Comparison of ENCODE assay signal across 8 mouse cellular contexts in the genomic region with DNA sequence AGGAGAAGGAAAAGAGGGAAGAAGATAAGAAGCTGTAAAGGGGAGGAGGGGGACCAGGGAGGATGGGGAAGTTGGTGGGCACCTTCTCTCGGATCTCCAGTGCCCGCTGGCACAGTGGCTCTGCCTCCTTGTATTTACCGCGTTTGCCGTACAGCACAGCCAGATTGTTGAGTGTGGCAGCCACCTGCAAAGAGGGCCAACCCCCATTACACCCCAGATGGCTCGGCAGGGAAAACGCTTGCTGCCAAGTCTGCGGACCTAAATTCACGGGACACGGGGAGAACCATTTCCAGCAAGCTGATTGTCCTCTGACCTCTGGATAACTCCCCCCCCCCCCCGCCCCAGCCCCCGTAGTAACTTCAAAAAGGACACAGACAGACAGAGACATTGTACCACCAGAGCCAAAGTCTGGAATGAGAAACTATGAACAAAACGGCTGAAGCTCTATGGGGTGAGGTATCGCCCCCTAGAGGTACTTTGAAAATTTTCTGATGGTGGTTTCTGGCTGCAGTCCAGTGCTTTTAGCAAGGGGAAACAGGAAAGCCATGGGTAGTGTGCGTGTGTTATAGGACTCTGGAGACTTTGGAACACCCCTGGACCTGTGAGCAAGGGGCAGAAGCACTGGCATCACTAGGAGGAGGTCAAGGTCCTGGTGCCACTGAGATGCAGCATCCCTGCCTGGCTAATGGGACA. TPM values are rescaled to one million over a fixed set of nuclear protein-coding genes. Genes with fewer than 3 reads are reported as not detected.
DNase-seq lines count a peak whose midpoint lies in the region; ATAC-seq and TF ChIP-seq lines count a peak whose summit lies in the region.

No protein-coding gene starts in this region.

- H3K9ac ChIP-seq in forebrain, embryonic 13.5 days, result peak overlapping the region; percentile 37; the same call in 1 of the 2 replicates
- no peak overlapping the region for H3K9ac ChIP-seq in lung, embryonic 15.5 days

- H3K4me1 ChIP-seq in bone marrow macrophage, adult 2 months (ENCODE audit: control insufficient read depth, insufficient read depth, low read length), result peaks cover 30% of the 10 kb centered on the region
- H3K4me1 ChIP-seq in forebrain, embryonic 13.5 days, result peaks cover 18% of the 10 kb centered on the region
- H3K4me1 ChIP-seq in lung, embryonic 15.5 days, result peaks cover 10% of the 10 kb centered on the region

- ATAC-seq in forebrain, embryonic 13.5 days, result peak; percentile 77
- ATAC-seq in lung, embryonic 15.5 days (ENCODE audit: borderline replicate concordance, extremely low read depth, low FRiP score, low TSS enrichment), result no peak

- no peak overlapping the region for H3K27ac ChIP-seq in bone marrow macrophage, adult 2 months (ENCODE audit: insufficient read depth, low read depth, low read length)
- peak overlapping the region; percentile 63 for H3K27ac ChIP-seq in forebrain, embryonic 13.5 days
- 0 out of 2 replicates have a peak overlapping the region, but pooled peaks have one; percentile 6 for H3K27ac ChIP-seq in lung, embryonic 15.5 days

- H3K36me3 ChIP-seq in forebrain, embryonic 13.5 days (ENCODE audit: poor library complexity, severe bottlenecking), result peaks cover 77% of the 10 kb centered on the region
- H3K36me3 ChIP-seq in lung, embryonic 15.5 days, result peaks cover 20% of the 10 kb centered on the region; the same call in 1 of the 2 replicates

- WGBS in forebrain, embryonic 13.5 days, result 14% methylated on average over 15 of the region's 15 CpGs
- 16% methylated on average over 15 of the region's 15 CpGs for WGBS in lung, embryonic 15.5 days

- 0 out of 2 replicates have a peak overlapping the region, but pooled peaks have one; percentile 14 for H3K4me3 ChIP-seq in bone marrow macrophage, adult 2 months (ENCODE audit: insufficient read depth, low read length)
- H3K4me3 ChIP-seq in forebrain, embryonic 13.5 days, result no peak overlapping the region
- H3K4me3 ChIP-seq in lung, embryonic 15.5 days, result no peak overlapping the region; the same call in 1 of the 2 replicates

- no peak for TF ChIP-seq POLR2A in bone marrow macrophage, adult 2 months (IDR thresholded peaks at IDR 0.05; ENCODE audit: borderline replicate concordance, low read depth, low read length)

- peak overlapping the region; percentile 37 for H3K4me2 ChIP-seq in forebrain, embryonic 13.5 days
- peak overlapping the region; percentile 41 for H3K4me2 ChIP-seq in lung, embryonic 15.5 days

- intact Hi-C loops in heart, postnatal 25 days (cut with DNase I), result loop anchor here (2.0 to 5.0 kb wide), 2 partner anchors 35 to 112 kb away; no protein-coding TSS in a partner anchor

- H3K27me3 ChIP-seq in forebrain, embryonic 13.5 days, result no peaks in the 10 kb centered on the region
- no peaks in the 10 kb centered on the region for H3K27me3 ChIP-seq in lung, embryonic 15.5 days

- no peaks in the 10 kb centered on the region for H3K9me3 ChIP-seq in forebrain, embryonic 13.5 days (replicated peaks)
- no peaks in the 10 kb centered on the region for H3K9me3 ChIP-seq in lung, embryonic 15.5 days

- TF ChIP-seq CTCF in bone marrow macrophage, adult 2 months (IDR thresholded peaks at IDR 0.05; ENCODE audit: low read depth, low read length), result no peak

- peak; percentile 96 for DNase-seq in heart, adult 11 months
- no peak for DNase-seq in heart, postnatal 25 days (ENCODE audit: low spot score)
- DNase-seq in heart, postnatal 4 days, result peak; percentile 81
- peak; percentile 53 to 87 for DNase-seq in layer of hippocampus, adult 18-20 months (ENCODE audit: low spot score in 2 of 2)
- peak; percentile 88 for DNase-seq in retina, embryonic 14.5 days (ENCODE audit: low spot score)

RNA-seq across cellular contexts. Expression of a gene that starts 7.7 kb away (rescaled TPM):
- total RNA-seq in heart, postnatal 25 days (2021), result 1 to 10 TPM; 3.3 to 4.1 TPM
- polyA plus RNA-seq in bone marrow macrophage, adult 2 months (2012; ENCODE audit: insufficient read depth, insufficient read length, missing spikeins), result 0.43 and 0.56 TPM in 2 replicates
- polyA plus RNA-seq in forebrain, embryonic 13.5 days (2015; fragmentation: Nextera tagmentation; extraction: Ambion mirVana), result 32.5 and 35.3 TPM in 2 replicates
- 10 to 100 TPM; 34.8 to 36.2 TPM for total RNA-seq in heart, postnatal 4 days (2021)
- total RNA-seq in layer of hippocampus, adult 18-20 months (2021), result 1 to 10 TPM; 8.0 to 9.0 TPM
- 134 and 142 TPM in 2 replicates for polyA plus RNA-seq in lung, embryonic 15.5 days (2015; fragmentation: Nextera tagmentation; extraction: Ambion mirVana)

RNA-seq across cellular contexts. Expression of a gene that starts 8.8 kb away (rescaled TPM):
- 10 to 100 TPM; 26.3 to 27.1 TPM for total RNA-seq in heart, postnatal 25 days (2021)
- 45.3 and 48.8 TPM in 2 replicates for polyA plus RNA-seq in bone marrow macrophage, adult 2 months (2012; ENCODE audit: insufficient read depth, insufficient read length, missing spikeins)
- 44.3 and 47.7 TPM in 2 replicates for polyA plus RNA-seq in forebrain, embryonic 13.5 days (2015; fragmentation: Nextera tagmentation; extraction: Ambion mirVana)
- 10 to 100 TPM; 18.9 TPM for total RNA-seq in heart, postnatal 4 days (2021)
- 10 to 100 TPM; 22.4 to 22.6 TPM for total RNA-seq in layer of hippocampus, adult 18-20 months (2021)
- polyA plus RNA-seq in lung, embryonic 15.5 days (2015; fragmentation: Nextera tagmentation; extraction: Ambion mirVana), result 24.9 and 25.8 TPM in 2 replicates

RNA-seq across cellular contexts. Expression of a gene that starts 9.1 kb away (rescaled TPM):
- 100 to 1,000 TPM; 125 to 132 TPM for total RNA-seq in heart, postnatal 25 days (2021)
- polyA plus RNA-seq in bone marrow macrophage, adult 2 months (2012; ENCODE audit: insufficient read depth, insufficient read length, missing spikeins), result 38.2 and 39.9 TPM in 2 replicates
- 89.0 and 97.3 TPM in 2 replicates for polyA plus RNA-seq in forebrain, embryonic 13.5 days (2015; fragmentation: Nextera tagmentation; extraction: Ambion mirVana)
- 100 to 1,000 TPM; 107 to 109 TPM for total RNA-seq in heart, postnatal 4 days (2021)
- 10 to 100 TPM; 53.1 to 60.7 TPM for total RNA-seq in layer of hippocampus, adult 18-20 months (2021)
- 106 TPM in 2 replicates for polyA plus RNA-seq in lung, embryonic 15.5 days (2015; fragmentation: Nextera tagmentation; extraction: Ambion mirVana)

RNA-seq across cellular contexts. Expression of a gene that starts 13.2 kb away (rescaled TPM):
- total RNA-seq in heart, postnatal 25 days (2021), result 10 to 100 TPM; 21.3 to 23.0 TPM
- 14.5 and 15.4 TPM in 2 replicates for polyA plus RNA-seq in bone marrow macrophage, adult 2 months (2012; ENCODE audit: insufficient read depth, insufficient read length, missing spikeins)
- polyA plus RNA-seq in forebrain, embryonic 13.5 days (2015; fragmentation: Nextera tagmentation; extraction: Ambion mirVana), result 33.5 and 39.0 TPM in 2 replicates
- total RNA-seq in heart, postnatal 4 days (2021), result 10 to 100 TPM; 65.5 to 66.6 TPM
- 10 to 100 TPM; 18.9 to 20.2 TPM for total RNA-seq in layer of hippocampus, adult 18-20 months (2021)
- 48.2 and 49.5 TPM in 2 replicates for polyA plus RNA-seq in lung, embryonic 15.5 days (2015; fragmentation: Nextera tagmentation; extraction: Ambion mirVana)

RNA-seq across cellular contexts. Expression of a gene that starts 37.2 kb away (rescaled TPM):
- total RNA-seq in heart, postnatal 25 days (2021), result 10 to 100 TPM in 1 of 2 experiments, 1 to 10 TPM in 1; 9.9 to 10.8 TPM
- polyA plus RNA-seq in bone marrow macrophage, adult 2 months (2012; ENCODE audit: insufficient read depth, insufficient read length, missing spikeins), result 25.8 and 27.7 TPM in 2 replicates
- polyA plus RNA-seq in forebrain, embryonic 13.5 days (2015; fragmentation: Nextera tagmentation; extraction: Ambion mirVana), result 54.5 and 59.7 TPM in 2 replicates
- 10 to 100 TPM; 16.7 TPM for total RNA-seq in heart, postnatal 4 days (2021)
- 10 to 100 TPM; 17.2 to 19.7 TPM for total RNA-seq in layer of hippocampus, adult 18-20 months (2021)
- 55.1 and 56.2 TPM in 2 replicates for polyA plus RNA-seq in lung, embryonic 15.5 days (2015; fragmentation: Nextera tagmentation; extraction: Ambion mirVana)
